Mouse (Mus musculus) urinary bladder, adult 2 months (tissue): Measurements from ENCODE around the gene Ap1b1. TPM values are rescaled to one million over a fixed set of nuclear protein-coding genes. Genes with fewer than 3 reads are reported as not detected.
A peak's percentile ranks its signal among the peaks of the same experiment; 100 is the strongest.

Experiments used
- DNase-seq: peaks from one replicate; pipeline ENCODE4 v3.0.0; 2022; ENCODE audit warnings: low spot score
- polyA plus RNA-seq: library from polyadenylated mRNA; depleted of rRNA; stranded (reverse); fragments of >200 nt; gene quantifications from 2 replicates; pipeline ENCODE4 v1.2.3, GENCODE M21; 2012

Gene Ap1b1
- polyA plus RNA-seq, 1 experiment, result 63.1 TPM

DNA sequence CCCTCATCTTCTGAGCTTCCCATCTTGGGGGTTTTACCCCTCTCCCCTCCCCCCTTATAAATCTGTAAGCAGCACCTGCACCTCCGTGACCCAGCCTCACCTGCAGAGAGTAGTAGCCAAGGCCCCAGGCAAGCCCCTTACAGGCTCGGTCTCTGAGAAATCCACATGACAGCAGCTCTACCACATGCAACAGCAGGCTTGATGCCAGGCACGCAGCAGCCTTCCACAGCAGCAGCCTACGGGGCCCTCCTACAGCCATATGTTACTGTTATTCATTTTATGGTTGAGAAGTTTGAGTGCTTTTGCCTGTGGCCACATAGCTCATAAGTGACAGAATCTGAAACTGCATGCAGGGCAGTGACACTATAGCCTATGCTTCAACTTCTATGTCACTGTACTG lies 48.8 kb downstream of the Ap1b1 start:
- DNase-seq, result no peak

- no peak for DNase-seq
Measured at GRCm38 (mm10) chr11:5037146-5037854, 50.7 kb downstream of the Ap1b1 start.

GRCm38 (mm10) chr11:5040585-5040984 lies 54.0 kb downstream of the Ap1b1 start:
- no peak for DNase-seq

DNA sequence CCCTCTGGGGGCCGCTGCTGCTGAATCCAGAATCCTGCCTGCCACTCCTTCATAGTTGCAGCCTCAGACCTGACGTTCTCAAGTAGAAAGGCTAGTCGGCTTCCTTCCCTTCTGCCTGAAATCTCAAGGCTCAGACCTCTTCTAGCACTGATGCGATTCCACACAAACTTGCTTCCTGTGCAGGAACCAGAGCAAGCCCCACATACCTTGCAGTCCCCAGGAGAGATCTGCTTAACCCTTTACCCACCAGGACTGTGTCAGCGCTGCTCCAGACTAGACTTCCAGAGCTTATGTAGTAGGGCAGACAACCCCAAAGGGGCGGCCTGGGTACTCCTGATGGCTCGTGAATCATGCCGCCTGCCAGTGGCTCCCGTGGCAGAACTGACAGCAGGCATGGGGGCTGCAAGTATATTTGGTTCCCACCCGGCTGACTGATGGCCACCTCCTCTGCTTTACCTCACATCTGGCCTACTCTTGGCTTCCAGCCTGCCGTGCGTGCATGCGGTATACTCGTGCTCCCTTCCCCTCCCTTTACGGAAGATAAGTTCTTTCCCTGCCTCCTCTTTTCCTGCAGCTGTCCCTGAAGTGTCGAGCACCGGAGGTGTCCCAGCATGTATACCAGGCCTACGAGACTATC lies 54.6 kb downstream of the Ap1b1 start:
- no peak for DNase-seq

DNA sequence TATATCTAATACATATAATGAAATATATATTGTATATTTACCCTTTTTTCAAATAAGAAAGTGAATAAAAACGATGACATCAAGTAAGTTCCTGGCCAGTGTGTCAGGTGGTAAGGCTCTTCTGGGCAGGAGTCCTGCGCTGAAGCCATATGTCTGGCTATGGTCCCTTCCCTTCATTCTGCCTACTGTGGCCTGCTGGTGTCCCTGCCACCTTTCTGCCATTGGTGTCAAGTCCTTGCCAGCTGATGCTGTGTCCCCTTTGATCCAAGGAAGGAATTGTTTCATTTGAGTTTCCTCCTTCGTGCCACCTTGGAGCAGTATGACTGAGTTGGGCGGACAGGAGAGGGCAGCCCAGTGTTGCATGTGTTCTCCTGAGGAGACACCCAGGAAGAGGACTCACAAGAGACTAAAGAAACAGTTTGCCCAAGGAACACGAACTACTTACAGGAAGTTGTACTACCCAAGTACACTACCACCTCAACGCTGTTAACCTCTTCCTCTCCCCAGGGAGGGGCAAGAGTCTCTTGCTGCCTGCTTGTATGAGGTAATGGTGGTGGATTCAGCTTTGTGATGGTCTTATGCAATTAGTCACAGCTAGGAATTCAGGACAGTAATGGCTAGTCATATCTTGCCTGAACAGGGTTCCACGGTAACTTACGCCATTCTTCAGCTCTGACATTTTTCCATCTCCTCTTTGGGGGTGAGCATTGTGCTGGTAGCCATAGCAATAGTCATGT lies 56.2 kb downstream of the Ap1b1 start:
- no peak for DNase-seq

GRCm38 (mm10) chr11:5046321-5046926 lies 59.8 kb downstream of the Ap1b1 start:
- no peak for DNase-seq

DNA sequence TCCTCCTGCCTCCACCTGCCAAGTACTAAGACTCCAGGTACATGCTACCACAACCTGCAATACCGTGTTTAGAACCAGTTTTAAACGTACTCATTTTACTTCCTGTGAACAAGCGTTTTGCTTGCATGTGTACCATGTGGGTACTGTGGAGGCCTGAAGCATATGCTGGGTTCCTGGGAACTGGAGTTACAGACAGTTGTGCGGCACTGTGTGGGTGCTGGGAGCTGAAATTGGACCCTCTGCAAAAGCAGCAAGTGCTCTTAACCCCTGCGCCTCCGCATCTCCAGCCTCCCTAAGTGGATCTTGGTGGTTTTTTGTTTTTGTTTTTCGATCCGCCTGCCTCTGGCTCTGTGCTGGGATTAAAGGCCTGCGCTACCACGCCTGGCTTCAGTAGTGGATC lies 65.0 kb downstream of the Ap1b1 start:
- DNase-seq, result no peak

GRCm38 (mm10) chr11:5052200-5052854 lies 65.7 kb downstream of the Ap1b1 start:
- no peak for DNase-seq

GRCm38 (mm10) chr11:5054151-5054550 lies 67.5 kb downstream of the Ap1b1 start:
- no peak for DNase-seq

- DNase-seq, result no peak
Measured at GRCm38 (mm10) chr11:5054874-5055273, 68.2 kb downstream of the Ap1b1 start.

GRCm38 (mm10) chr11:5055945-5056938 lies 69.6 kb downstream of the Ap1b1 start:
- no peak for DNase-seq

- no peak for DNase-seq
Measured at GRCm38 (mm10) chr11:5057064-5057463, 70.4 kb downstream of the Ap1b1 start.

GRCm38 (mm10) chr11:5057541-5057855 lies 70.9 kb downstream of the Ap1b1 start:
- DNase-seq, result no peak

DNA sequence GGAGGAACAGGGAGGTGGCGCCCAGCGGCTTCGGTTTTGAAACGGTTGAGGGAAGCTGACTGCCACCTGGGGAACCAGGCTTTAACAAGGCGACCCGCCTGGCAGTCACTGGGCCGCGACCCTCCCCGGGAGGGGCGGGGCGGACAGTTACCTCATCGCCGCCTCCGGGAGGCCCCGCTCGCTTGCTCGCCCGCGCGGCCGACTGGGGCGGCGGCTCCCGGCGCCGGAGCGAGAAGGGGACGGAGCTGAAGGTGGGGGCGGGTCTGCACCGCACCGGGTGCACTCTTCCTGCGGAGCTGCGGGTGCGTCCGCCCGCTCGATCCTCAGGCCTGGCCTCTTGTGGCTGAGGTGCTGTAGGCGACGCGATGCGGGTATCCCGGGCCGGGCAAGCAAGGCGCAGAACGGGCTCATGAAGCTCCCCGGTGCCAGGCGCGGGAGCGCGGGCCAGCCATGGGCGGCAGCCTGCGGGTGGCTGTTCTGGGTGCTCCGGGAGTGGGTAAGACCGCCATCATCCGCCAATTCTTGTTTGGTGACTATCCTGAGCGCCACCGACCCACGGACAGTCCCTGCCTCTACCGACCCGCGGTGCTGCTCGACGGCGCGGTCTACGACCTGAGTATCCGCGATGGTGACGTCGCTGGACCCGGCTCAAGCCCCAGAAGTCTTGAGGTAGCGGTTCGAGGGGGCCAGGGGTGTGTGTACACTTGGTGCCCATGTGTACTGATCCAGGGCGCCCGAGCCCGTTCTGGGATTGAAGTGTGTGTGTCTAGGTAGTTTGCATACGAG lies 71.4 kb downstream of the Ap1b1 start, which contains the start of gene Rasl10a:
Rasl10a (plus strand) TSS at position 273 of the 786 bp plus-strand sequence.
- DNase-seq, result no peak

DNA sequence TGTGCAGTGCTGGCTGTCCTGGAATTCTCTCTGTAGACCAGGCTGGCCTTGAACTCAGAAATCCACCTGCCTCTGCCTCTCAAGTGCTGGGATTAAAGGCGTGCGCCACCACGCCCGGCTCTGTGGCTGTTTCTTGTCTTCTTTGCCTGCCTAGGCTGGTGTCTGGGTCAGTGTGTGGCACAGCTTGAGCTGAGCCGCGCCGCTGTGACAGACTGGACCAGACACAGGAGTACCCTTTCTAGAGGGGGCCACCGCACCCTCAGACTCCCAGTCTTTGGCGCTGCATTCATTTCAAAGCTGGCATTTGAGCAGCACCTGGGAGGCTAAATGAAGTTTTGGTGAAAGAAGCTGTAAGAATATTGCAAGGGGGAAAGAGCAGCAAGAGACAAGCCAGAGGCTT lies 72.2 kb downstream of the Ap1b1 start:
- no peak for DNase-seq

DNA sequence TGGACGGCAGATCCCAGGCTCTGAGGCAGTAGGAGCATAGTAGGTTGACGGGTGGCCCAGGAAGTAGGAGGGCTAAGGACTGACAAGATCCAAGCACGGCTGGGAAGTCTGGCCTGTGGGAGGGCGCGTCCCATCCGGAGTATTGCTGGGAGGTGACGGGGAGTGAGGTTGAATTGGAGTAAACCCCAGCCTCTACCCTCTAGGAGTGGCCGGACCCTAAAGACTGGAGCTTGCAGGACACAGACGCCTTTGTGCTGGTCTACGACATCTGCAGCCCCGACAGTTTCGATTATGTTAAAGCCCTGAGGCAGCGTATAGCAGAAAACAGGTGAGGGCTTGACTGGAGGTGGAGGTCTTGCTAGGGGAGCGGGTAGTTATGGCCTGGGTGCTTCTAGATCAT lies 72.6 kb downstream of the Ap1b1 start:
- no peak for DNase-seq

DNA sequence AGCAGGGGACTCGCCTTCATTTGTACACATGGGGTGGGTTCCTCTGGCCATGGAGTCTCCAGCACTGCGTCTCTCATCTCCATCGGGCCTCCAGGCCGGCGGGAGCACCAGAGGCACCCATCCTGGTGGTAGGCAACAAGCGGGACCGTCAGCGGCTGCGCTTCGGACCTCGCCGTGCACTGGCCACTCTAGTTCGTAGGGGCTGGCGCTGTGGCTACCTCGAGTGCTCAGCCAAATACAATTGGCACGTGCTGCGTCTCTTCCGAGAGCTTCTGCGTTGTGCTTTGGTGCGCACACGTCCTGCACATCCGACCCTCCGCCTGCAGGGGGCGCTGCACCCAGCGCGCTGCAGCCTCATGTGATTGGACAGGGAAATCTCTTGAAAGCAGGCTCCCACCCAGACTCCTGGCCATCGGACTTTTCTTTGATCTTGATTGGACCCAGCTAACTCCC lies 73.1 kb downstream of the Ap1b1 start:
- no peak for DNase-seq

DNA sequence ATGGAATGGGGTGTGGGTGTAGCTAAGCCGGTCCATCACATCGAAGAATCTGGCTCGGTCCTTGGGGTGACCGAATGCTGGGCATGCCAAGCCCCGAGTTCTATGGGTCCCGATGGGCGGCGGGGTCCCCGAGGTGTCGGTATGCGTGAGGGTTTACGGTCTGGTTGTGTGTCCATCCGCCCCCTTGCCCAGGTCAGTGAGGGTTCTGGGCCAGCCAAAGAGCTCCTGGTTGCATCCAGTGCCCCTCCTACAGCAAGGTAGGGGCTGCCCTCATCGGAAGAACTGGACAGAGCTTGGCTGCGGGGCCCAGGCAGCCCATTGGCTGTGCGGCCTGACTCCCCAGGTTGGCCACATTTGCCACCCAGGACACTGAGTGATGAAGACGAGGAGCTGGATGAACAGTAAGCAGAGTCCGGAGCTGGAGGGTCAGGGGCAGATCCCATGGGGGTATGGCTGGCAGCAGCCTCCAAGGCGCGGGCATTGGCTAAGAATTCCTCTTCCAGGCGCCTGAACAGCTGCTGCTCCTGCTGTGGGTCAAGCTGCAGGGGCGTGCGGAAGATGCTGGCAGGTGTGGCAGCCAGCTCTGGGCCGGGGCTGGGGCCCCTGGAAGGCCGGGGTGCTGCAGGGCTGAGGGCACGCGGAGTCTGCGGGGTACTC lies 74.3 kb downstream of the Ap1b1 start:
- DNase-seq, result no peak

- DNase-seq, result peak; percentile 95
Measured at GRCm38 (mm10) chr11:5061413-5062139, 75.0 kb downstream of the Ap1b1 start.
